Mouse (Mus musculus) liver, embryonic 16.5 days (tissue): ENCODE data around the gene Mgst1. TPM values are rescaled to one million over a fixed set of nuclear protein-coding genes. Genes with fewer than 3 reads are reported as not detected.

Experiments used
- polyA plus RNA-seq: library from polyadenylated mRNA; unstranded; fragments of >200 nt; fragmentation: Nextera tagmentation; extraction: Ambion mirVana; gene quantifications from 2 replicates; pipeline ENCODE4 v1.2.1, GENCODE M21; 2015

Mgst1 gene
- polyA plus RNA-seq, 1 experiment from 2014 or later, result 536 TPM

Other genes with a start within 250 kb of the Mgst1 start
- not detected in 2 replicates for gene Slc15a5, start 60.4 kb upstream of the Mgst1 start, polyA plus RNA-seq